Mouse (Mus musculus) heart, adult 8-10 months (tissue): ENCODE data around the gene Mctp2. TPM values are rescaled to one million over a fixed set of nuclear protein-coding genes. Genes with fewer than 3 reads are reported as not detected.
"Not testable (repeated sequence)": the region's sequence is repeated elsewhere in the genome, so short reads cannot be mapped to it uniquely, and the experiment has no call there.

ENCODE experiments used
- DNase-seq: peaks from one replicate; pipeline ENCODE4 v3.0.0; 2022; ENCODE audit warnings: low spot score
- total RNA-seq, 4 experiments: library from RNA; stranded (reverse); gene quantifications; 2 replicates each; pipeline ENCODE4 v1.2.4; 2022

Gene Mctp2
- total RNA-seq, 4 experiments from 2014 or later: 0.26 to 0.72 (median 0.37) TPM

DNA sequence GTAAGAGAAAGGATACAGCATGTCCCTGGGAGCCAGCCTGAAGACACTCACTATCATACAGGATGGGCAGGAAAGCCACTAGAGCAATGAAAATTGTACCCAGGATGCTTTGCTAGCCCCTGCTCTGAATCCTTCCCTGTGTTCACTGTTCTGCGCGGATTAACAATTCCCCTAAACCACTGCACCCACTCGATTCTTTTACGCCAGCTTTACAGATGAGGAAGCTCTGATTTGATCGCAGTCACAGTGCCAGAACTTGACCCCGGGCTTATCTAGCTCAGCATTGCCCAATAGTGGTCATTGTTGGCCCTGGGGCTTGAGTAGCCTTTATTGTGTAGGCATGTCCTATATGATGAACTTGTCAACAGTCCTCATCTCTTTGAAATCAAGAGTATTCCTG, 34.9 kb downstream of the Mctp2 start:
- DNase-seq: no peak

DNA sequence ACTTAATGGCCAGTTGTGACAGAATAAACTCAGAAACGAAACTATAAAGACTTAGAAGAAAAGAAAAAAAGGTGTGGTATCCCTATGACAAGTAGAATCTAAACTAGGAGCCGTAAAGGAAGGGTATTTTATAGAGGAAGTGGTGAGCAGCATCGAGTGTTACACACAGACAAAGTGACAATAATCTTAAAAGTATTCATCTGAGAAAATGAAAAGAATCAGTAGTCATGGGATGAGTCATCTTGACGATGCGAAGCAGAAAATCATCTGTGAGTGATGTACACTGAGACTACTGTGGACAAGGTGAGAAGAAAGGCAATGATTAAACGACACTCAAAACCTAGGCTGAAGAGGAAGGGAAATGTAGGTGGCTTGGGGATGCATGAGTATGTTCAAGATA, 36.4 kb downstream of the Mctp2 start:
- DNase-seq: no peak

DNA sequence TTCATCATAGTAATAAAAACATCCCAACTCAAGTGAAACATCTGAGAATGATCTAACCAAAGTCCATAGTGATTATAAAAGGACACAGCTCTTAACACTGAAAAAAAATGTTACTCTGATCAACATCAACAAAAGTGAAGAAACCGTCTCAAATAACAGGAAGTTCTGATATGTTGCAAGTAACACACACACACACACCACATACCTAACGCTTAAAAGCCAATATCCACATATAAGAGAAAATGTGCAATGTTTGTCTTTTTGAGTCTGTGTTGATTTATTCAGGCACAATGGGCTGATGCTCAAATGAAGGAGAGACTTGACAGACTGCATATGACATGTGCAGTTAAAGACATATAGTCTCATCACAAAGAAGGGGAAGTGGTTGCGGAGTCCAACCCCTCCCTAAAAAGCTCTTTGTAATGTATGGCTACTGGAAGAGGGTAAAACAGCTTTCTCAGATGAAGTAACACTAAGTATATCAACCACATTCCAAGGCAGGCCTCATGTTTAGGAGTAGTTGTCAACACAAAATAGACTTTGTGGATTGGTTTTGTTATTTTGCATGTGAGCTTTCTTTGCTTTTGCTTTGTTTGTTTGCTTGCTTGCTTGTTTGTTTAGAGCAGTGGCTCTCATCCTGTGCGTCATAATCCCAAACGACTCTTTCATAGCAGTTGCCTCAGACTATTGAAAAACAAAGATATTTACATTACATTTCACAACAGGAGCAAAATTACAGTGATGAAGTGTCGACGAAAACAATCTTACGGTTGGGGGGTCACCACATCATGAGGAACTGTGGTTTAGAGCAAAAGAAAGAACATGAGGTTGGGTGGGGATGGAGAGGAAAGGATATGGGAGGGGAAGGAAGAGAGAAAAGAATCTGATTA, 45.4 kb downstream of the Mctp2 start:
- no peak for DNase-seq

DNA sequence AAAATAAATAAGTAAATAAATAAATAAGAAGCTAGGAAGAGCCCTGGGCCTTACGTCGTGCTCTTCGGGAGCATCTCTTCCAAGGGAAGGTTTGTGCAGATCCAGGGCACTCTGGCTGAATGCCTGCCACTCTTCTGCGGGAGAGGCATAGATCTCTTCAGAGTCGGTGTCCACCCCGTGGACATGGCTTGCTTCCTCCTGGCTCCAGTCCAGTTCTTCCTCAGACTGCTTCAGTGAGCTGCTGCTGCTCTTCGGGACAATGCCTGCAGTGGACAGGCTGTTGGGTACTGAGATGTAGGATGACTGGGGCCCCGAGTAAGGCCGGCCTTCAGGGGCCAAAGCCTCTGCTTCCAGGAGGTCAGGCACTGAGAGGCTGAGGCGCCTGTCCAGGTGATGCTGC, 47.4 kb downstream of the Mctp2 start:
- DNase-seq: no peak

DNA sequence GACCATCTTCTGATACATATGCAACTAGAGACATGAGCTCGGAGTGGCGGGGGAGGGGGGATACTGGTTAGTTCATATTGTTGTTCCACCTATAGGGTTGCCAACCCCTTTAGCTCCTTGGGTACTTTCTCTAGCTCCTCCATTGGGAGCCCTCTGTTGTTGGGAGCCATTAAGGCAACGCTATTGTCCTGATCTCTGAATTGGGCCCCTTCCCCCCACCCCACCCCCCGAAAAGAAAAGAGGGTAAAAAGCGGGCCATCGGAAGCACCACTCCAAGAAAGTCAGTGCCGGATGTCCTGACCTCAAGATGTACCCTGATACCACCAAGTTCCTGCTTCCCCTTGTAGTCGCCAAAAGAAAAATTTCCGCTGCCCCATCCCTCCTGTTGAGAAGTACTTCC, 56.1 kb downstream of the Mctp2 start:
- DNase-seq: not testable (repeated sequence)

DNA sequence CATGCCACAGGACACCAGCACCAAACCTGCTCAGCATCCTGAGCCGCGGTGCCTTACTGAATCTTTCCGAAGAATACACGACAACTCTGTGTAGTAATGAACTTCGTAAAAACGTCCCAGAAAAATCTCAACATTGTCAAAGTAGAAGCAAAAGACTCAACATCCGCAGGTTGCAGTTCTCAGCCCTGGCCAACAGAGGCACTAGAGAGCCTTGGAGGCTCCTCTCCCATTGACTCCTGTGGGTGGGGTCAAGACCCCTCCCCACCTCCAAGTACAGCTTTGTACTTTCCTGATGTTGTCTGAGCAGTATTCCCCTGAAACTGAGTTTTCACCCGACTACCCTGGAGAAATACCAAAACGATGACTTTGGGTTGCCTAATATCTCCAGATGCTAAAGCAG, 65.1 kb downstream of the Mctp2 start:
- no peak for DNase-seq

DNA sequence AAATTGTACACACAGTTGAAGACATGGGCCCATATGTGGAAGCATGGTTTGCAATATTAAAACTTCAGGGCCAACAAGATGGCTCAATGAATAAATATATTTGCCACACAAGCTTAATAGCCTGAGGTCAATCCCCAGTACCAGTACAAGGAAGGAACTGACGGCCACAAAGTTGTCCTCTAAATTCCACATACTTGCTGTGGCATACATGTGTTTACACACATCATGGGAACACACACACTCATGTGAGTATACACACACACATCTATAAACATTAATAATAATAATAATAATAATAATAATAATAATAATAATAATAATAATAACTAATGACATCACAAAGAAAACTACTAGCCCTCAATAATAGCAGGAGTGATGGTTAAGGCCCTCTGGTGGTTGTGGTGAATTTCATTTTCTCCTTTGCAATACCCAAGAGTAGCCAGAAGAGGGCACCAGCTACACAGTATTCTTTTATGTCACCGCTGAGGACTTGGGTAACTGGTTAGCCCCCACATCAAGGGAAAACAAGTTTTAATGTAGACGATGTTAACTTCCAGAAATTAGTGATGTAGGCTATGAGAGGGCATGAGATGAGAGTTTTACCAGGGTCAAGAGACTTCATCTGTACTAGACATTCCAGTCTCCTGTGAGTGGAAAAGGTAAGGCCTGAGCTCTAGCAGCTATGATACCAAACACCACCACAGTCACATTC, 66.5 kb downstream of the Mctp2 start:
- peak; percentile 30 for DNase-seq

DNA sequence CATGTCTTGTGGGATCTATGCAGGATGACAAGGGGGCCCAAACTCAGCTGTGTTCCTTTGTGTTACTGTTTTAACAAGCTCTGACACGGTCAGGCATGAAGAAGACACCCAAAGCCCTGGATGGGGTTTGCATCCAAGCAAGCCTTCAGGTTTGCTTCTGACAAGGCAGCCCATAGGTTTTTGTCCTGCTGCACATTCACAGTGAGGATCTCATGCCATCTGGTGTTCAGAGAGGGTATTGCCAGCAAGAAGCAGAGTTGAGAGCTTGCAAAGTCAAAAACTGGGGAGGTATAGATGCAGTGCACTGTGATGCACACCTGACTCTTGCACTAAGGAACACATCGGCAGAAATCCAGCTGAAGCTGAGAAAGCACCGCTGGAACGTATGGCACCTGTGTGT, 67.8 kb downstream of the Mctp2 start:
- peak; percentile 50 for DNase-seq

DNA sequence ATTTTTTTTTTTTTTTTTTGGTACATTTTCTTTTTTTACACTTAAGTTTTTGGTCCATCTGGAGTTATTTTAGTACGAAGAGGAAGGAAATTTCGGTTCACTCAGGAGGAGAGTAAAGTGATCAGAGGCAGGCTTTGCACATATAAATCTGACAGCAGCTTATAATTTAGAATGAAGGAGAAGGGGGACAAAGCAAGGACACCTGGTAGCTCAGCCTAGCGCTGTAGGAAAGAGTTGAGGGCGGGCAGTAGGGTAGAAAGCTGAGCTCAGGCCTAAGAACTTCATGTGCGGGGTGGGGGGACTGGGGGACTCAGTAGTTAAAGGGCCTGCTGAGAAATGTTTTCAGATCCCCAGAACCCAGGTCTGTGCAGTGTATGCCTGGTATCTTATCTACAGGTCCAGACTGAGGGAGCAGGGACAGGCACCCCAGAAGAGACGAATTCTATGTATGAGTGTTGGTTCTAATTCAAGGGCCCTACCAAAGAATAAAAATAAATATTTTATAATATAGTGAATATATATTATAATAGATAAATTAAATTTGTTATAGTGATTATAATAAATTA, 71.9 kb downstream of the Mctp2 start:
- no peak for DNase-seq

DNA sequence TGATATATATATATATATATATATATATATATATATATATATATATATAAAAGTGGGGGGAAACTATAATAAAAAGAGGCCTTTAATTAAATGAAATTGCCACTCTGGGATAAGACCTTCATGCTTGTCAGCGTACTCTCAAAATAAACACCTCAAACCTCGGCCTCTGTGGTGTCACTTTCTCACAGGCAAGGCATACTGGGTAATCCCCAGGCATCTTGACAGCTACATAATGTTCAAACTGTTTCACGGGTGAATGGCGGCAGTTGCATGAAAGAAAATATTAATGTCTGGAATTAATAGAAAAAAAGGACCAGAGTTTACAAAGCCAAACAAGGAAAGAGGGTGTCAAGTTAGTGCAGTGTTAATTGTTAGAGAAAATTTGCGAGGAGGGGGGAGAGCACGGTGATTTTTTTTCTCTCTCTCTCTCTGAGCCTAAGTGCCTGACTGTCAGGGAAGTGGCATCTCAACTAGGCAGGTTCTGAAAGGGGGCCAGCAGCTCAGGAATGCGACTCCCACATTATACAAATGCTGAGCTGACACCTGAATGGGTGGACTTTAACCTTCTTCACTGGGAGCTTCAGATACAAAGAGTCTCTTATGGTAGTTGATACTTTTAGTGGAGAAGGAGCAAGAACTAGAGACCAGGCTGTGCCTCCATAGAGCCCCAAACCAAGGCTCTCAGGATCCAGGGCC, 75.1 kb downstream of the Mctp2 start:
- no peak for DNase-seq

DNA sequence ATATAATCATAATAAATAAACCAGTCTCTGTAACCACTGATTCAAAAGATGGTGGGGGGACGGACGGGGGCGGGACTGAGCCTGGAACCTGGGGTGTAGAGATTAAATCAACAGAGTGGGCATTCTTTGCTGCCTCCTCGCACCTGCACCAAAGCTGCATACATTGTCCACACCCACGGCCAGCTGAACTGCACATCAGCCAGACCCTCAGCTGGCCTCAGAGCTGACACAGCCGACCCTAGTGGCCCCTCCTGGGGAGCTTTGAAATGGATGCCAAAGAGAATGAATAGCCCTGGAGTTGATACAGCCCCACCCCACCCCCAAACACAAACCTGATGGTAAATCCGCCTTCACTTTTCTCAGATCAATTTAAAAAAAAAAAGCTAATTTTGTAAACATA, 76.5 kb downstream of the Mctp2 start:
- no peak for DNase-seq

DNA sequence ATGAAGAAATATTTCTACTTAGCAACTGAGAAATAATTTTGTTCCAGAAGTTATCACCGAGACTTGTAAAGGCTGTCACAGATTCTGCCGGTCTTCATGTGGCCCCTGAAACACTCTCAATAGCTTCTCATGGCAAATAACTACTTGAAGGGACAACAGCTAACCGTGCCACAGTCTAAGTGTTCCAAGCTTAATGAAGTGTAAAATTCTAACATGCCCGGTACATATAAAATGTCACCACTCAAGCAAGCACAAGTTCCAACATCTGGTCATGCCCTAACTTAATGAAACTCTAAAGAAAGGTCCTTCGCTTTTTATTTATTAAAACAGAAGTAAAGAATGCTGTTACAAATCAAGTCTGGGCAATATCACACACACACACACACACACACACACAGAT, 82.8 kb downstream of the Mctp2 start:
- DNase-seq: no peak

DNA sequence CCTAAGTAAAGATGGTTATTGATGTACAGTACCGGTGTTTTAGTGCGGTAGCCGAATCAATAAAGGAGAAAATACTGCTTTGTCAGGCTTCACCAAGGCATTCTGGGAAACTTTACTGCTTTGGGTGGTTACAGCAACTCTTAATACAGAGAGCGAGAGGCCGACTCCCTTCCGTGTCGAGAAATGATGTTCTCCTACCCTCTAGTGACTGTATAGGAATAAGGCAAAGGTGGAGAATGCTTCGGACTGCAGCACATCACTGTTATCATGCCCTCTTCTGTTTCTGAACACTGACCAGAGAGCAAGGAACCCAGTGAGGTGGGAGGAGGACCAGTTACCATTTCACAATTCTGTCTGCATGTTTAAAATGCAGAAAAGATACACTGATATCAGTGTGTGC, 83.9 kb downstream of the Mctp2 start:
- no peak for DNase-seq

DNA sequence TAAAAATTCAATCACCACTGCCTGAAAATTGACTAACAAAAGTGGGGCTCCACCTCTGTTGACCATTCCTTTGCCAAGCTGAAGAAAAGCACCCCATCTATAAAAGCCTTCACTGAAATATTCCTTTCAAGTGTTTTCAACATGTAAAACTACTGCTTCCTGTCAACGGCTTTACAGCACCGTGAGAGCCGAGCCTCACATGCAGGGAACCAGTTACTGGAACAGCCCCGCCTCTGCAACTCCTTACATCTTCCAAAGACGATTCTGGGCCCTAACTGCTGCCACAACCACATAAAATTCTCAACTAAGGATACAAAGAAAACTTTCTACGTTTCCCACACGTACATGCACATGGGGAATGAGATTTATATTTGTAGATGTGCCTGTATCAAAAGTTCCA, 88.4 kb downstream of the Mctp2 start:
- DNase-seq: no peak

DNA sequence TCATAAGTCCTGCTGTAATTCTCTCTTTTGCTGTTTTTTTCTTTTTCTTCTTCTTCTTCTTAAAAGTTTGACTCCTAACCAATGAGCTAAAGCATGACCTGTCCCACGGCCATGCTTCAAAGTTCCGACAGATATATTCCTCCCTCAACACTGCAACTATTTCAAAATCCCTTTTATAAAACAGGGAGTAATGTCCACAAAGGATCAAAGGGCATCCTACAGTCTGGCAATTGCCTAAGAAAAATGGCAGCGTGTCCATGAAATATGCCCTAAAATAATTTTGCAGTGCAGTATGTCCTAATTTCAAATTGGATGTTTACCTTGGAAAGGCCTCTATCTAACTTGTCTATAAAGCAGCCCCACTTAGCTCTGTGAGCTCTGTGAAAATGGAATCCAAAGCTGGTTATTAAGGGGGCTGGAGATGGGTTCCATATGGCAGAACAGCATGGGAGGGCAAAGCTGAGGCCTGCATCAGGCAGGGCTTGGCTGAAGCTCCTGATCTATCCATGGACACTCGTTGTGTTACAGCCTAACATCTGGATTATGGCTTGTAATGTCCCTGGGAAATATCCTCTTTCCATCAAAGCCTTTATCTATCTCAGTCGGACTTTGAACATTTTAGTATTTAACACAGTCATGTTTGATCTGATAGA, 90.7 kb downstream of the Mctp2 start:
- DNase-seq: no peak

DNA sequence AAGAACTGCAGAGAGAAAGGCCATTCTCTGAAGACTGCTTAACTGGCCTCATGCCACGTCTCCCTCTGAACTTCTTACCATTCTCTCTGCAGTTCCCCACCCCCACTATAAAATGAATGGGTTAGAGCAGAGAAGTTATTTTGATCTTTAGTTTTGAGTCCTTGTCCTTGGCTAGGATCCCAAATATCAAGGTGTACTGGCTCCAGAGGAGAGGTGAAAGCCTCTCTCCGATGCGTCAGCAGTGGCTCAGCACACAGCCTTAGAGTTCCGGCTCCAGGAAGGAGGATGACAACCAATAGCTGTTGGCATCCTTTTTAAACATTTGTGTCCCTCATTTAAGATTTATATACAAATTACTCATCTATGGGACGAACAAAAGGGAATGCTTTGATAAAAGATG, 96.2 kb downstream of the Mctp2 start:
- no peak for DNase-seq

DNA sequence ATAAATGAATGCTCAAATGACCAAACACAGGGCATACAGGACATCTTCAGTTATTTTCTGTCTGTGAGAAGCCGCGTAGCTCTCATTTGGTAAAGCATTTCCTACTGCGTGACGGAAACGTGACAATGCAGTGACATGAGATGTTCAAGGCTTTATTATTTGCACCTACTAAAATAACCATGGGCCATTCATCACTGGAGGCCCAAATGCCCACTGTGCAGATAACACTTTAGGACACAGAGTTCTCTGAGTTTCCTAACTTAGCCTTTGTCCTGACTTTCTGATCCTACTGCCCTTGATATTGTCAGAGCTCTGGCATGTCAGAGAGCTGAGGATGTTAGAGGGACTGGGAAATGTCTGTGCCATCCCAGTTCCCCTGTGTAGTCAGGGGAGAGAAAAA, 97.1 kb downstream of the Mctp2 start:
- DNase-seq: peak; percentile 6

DNA sequence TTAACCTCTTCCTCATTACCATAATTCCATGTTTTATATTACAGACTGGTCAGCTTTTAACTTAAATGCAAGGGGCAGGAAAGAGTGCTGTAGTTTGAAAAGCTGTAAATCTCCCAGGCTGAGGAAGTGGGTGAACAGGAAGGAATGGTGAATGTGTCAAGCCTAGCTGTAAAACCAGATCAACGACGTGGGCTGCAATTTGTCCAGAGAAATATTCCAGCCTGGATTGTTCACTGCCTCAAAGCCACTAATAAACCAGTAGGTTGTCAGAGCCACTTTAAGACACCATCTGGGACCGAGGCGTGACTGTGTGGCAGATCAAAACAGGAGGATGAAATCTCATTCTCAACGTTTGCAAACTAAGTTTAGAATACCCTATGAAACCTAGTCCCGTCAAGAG, 99.6 kb downstream of the Mctp2 start:
- DNase-seq: no peak

DNA sequence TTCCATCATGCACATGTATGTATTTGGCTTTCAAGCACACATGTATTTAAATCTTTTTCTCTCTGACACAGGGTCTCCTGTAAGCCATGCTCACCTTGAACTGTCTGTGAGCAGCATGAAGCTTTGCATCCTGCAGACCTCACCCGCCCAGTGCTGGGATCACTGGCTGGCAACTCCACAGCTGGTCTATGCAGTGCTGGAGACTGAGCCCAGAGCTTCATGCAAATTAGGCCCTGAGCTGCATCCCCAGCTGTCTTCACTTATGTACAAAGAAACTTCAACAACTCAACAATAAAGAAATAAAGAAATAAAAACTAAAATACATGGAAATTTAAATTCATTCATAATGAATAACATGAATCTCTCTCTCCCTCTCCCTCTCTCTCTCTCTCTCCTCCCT, 110.7 kb downstream of the Mctp2 start:
- no peak for DNase-seq

DNA sequence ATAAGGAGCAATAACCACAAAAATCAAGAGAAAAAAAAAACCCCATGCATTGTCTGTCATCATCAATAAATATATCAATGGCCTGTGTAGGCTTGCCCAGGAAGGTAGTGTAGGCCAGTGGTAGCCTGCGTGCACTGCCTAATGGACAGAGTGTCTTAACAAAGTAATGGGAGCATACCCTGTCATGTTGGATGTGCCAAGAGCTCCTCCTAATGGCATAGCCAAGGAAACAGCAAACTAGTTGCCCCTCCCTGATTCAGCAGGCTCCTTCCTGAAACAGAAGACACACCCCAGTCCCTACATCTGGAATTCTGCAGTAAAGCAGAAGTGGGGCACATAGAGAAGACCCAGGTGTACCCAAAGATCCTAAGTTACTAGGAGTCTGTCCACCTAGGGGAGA, 113.1 kb downstream of the Mctp2 start:
- peak; percentile 29 for DNase-seq

DNA sequence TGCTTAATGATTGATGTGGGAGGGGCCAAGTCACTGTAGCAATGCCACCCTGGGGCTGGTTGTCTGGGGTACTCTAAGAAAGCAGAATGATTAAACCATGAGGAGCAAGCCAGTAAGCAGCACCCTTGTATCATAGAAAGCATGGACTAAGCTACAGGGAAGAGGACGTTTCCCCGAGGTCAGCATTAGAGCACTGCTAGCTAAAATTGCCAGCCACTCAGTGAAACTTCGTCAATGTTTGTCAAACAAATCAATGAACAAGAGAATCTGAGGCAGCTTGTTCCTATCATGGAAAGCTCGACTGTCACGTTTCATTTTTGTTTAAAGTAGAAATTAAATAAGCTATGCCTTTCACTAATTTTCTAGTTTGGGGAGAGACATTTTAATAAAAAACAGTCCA, 124.8 kb downstream of the Mctp2 start:
- no peak for DNase-seq

DNA sequence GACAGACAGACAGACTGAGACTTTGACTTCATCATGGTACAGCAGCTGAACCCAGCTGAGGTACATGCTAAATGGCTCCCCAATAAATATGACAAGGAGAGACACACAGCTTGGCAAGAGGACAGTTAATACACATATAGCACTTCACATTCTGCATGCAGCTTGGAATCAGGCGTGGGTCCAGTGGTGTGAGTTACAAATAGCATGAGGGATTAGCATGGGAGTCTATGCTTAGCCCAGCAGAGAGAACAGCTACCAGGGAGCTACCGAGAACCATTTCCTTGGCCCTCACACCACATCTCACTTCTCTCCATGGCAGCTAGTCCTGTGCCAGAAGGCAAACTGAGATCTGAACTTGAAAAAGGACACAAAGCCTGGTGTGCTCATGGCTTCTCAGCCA, 137.1 kb downstream of the Mctp2 start:
- DNase-seq: no peak
